Mouse (Mus musculus) yolk sac, embryonic 10.5 days (tissue): ENCODE results near the gene Alyref.
A peak's percentile ranks its signal among the peaks of the same experiment; 100 is the strongest.
"Not testable (repeated sequence)": the region's sequence is repeated elsewhere in the genome, so short reads cannot be mapped to it uniquely, and the experiment has no call there.

Source experiments
- DNase-seq: peaks from one replicate; pipeline ENCODE4 v3.0.0-alpha.2; 2017; ENCODE audit warnings: low spot score

Alyref gene

DNA sequence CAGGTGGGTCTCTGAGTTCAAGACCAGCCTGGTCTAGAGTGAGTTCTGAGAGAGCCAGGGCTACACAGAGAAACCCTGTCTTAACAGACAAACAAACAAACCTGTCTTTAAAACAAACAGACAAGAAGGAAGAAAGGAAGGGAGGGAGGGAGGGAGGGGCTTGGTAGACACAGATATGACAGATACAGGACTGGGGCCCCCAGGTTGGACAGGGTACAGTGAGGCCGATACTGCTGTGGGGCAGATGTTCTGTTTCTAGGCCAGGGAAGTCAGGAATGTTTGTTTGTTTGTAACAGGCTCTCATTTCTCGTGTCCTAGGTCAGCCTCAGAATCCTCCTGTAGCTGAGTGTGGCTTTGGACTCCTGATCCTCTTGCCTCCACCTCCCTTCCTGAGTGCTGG is 5.4 kb upstream of the Alyref start:
- no peak for DNase-seq

DNA sequence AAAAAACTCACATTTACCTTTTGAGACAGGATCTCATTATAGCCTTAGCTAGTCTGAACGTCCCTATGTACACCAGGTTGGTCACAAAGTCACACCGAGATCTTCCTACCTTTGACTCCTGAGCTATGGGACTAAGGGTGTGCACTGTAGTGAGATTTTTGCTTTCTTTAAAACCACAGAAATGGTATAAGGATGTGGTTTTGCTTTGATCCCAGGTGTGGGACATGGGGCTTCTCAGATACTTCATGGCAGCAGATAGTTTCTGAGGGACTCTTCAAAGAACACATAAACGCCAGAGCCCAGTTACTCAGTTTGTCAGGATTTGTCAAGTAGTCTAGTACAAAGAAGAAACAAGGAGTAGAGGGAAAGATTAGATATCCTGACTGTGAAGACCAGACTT is 2.6 kb upstream of the Alyref start:
- DNase-seq, result no peak

DNA sequence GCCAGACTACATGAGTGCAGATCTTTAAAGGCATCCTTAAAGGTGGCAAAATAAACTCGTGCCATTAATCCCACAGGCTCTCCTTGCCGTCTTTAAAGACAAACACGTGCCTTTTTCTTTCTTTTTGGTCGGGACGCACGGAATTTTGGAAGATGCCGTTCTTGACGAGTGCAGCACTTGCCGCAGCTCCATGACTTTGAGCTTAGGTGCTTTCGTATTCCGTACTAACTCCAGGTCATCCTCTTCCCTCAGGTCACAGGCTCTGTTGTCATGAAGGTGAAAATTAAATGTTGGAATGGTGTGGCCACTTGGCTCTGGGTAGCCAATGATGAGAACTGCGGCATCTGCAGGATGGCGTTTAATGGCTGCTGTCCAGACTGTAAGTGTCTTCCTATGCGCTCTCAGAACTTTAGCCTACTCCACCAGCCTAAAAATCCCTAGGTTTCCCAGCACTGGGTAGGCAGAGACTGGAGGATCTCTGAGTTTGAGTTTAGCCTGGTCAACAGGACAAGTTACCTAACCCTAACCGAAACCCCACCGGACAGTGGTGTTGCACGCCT is 905 bp upstream of the Alyref start:
- DNase-seq, result no peak

DNA sequence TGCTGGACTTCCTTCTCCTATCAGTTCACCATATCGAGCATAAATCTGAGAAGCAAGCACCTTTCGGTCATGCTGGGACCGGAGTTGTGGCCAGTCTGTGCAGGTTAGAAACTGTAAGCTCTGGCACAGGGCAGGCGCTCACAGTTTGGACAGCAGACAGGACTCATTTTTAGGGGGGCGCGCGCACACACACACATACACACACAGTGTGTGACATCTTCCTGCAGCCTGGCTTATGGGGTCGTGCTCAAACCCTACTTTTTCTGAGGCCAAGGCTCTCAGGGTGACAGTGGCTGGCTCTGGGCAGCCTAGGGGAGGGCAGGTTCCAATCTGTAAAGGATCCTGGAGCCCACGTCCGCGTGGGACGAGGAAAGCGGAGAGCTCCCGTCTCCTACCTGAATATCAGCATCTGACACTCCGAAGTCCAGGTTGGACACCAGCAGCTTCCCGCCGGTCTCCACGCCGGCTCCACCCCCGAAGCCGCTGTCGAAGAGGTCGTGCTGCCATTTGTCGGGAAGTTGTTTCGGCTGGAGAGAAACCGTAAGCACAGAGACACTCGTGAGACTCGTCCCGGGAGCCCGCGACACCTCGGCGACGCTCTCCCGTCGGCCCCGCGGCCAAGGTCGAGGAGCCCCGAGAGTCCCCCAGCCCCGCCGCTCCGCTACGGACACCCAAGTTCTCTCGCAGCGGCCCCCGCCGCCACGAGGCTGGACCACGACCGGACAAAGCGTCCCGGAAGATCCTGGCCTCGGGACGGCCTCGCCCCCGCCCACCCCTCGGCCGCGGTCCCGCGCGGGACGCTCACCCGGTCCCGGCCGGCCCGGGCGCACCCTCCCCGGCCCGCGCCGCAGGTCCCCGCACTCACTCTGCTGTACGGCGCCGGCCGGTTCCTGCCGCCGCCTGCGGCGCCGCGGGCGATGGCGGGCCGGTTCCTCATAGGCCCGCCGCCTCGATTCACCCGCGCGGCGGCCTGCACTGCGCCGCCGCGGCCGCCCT is 627 bp downstream of the Alyref start:
- peak; percentile 32 for DNase-seq

DNA sequence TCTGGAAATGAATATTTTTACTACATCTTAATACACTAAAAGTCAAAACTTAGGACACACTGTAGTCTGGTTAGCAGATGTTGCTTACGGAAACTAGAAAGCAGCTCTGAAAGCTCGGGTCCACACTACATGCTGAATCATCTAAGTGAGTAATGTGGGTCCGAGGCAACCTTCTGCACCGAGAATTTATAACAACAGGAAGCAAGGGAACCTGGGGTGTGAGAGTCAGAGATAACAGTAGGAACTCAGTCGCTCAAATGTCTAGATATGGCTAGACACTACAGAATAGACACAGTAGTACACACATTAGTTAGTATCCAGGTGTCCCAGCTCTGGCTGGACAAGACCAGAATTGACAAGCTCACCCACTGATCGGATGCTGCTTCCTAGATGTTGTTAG is 9.6 kb downstream of the Alyref start:
- DNase-seq, result no peak

DNA sequence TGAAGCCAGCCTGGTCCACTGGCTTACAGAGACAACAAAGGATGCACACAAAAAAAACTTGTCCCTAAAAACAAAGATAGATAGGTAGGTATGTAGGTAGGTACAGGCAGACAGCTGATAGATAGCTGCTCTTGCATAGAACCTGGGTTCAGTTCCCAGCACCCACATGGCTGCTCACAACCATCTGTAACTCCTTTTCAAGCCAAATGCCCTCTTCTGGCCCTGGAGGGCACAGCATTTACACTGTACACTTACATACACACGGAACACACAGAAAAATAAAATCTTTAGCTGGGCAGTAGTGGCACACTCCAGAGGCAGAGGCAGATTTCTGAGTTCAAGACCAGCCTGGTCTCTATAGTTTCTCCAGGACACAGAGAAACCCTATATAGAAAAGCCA is 14.2 kb downstream of the Alyref start:
- DNase-seq, result no peak

DNA sequence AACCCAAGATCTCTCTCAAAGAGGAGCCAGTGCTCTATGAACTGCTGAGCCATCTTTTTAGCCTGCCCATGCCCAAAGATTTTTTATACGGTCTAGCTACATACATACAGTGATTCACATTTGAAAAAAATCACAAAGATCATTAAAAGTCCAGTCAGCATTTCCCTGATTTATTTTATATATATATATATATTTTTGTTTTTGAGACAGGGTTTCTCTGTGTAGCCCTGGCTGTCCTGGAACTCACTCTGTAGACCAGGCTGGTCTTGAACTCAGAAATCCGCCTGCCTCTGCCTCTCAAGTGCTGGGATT is 15.2 kb downstream of the Alyref start:
- DNase-seq, result not testable (repeated sequence)

DNA sequence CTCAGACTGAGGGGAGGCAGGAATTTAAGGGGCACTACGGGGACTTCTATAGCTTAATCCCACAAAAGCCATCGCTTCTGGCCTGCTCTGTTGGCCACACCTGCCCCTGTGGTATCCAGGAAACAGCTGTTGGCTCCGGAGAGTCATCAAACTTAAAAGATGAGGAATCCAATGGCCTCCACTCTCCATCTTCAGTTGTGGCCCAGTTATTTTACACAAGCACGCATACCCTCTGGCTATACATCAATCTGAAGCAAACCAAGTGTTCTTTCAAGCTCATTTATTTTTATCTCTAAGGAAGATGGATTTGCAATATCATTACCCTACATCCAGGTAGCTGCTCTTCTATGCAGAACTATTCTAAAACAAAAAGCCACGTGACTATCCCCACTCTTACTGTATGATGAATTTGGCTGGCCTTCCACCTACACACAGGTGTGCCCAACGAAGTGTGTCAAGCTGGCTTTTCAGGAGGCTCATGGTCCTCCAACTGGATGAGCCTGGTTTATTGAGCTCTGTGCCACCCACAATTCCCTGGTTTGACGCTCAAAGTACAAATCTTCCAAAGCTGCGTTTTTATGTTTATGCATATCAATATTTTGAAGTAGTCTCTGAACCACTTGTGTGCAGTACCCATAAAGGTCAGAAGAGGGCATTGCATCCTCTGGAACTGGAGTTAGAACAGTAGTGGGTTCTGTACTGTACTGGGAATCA is 15.7 kb downstream of the Alyref start:
- DNase-seq, result no peak

DNA sequence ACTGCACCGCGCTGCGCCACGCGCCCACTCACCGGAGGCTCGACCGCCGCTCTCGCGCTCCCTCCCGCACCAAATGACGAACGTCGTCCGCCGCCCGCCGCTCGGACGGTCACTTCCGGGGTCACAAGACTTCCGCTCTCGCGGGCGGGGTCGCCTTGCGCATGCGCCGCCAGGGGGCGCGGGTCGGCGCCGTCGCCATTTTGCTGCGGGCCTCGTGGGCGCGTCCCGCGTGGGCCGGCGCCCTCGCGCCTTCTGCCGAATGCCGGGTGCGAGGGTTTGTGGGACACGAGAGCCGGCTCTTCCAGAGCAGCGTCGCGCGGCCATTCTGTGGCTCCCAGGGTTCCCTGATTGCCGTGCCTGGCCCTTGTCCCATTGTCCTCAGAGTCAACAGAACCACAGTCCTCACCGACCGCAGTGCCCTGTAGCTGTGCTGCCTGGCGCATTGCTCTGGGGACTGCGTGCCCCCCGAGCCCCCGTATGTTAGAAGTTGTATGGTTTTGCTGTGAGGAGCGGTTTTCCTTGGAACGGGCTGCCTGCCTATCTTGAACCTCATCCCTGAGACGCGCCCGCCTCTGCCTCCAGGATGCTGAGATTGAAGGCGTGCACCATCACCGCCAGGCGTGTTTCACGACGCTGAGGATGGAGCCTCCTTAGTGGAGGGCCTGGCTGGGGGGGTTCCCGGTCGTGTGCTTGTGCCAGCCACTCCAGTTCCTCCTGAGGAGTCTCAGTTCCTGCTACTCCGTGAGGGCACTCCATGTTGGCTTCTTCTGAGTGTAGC is 16.5 kb downstream of the Alyref start, which contains the start of gene Arhgdia:
Arhgdia (minus strand) TSS at position 135 of the 778 bp plus-strand sequence.
- peak; percentile 86 for DNase-seq

DNA sequence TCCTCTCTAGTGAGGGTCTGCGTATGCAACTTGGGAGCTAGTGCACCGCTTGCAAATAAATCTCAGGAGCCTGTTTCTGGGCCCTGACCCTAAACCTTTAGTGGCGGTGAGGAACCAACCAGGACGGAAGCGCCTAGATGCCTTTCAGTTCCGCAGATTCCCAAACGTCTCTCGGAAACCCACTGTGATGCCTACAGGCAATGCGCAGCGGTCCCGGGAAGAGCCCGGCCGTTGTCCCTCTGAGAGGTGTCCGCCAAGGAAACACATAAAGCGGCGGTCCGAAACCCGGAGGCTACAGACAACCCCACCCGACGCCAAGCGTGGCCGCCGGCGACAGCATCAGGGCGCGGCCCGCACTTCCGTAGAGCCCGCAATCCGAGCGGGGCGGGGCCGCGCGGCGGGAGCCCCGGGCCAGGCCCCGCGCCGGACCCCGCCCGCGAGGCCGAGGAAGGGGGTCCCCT is 17.3 kb downstream of the Alyref start:
- DNase-seq, result no peak

DNA sequence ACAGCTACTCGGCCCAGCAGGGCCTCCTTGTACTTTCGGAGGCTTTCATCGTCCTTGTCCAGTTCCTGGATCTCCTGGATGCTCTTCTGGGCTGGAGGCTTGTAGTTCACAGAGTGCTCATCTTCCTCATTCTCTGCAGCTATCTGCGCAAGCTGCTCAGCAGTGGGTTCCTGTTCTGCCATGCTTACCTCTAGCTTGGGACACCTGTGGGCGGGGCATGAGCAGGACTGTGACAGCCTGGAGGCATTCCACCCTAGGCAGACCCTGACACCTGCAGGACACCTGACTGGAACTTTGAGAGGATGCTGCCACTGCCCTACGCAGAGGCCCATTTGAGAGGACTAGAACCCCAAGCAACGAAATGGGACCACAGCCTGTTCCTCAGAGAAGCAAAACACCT is 18.0 kb downstream of the Alyref start:
- DNase-seq, result peak; percentile 56

DNA sequence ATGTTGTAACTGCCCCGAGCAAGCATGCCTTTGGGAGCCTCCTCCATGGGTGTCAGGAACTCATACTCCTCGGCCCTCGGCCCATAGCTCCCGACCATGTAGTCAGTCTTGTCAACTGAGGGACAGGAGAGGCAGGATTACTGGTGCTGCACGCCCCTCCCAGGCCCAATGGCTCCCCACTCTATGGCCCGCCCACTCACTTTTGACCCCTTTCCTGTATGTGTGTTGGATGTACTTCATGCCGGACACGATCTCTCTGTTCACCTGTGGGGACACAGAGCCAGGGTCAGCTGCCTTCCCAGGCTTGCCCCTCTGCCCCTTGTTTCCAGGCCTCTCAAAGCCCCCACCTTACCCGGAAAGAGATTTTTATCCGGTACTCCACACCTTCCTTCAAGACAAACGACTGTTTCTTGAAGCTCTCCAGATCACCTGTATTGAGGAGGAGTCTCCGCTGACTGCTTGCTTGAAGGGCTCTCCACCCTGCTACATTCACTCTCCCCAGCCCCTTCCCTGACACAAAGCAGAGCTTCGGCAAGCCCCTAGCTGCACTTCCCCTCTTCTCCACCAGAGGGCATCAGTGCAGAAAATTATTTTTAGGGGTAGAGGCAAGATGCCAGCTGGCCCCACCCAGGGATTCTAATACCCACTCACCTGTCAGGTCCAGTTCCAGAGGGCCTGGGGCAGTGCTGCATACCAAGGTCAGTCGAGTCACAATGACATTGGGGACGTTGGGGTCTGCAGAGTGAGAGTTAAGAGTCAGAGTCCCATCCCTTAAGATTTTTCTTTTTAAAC is 18.7 kb downstream of the Alyref start:
- DNase-seq, result peak; percentile 74

DNA sequence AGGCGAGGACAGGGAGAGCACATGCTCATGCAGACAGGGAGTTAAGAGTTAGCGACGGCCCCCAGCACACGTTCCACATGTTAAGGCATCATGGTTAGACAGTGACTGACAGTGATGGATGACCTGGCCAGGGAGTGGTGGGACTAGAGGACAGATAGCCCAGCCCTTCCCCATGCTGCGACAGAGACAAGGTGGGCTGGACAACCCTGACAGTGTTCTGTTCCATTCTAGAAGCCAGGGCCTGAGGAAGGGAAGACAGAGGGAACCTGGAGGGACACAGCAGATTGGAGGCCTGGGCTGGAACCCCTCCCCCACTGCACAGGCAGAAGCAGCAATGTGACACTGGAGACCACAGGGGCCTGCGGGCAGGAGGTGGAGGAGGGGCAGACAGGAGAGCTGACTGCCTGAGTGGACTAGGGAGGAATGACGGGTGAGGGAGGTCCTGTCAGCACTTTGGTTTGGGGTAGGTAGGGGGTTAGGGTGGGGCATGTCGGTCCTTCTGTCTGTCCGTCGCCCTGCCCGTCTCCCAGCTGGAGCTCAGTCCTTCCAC is 19.4 kb downstream of the Alyref start:
- DNase-seq, result peak; percentile 24

DNA sequence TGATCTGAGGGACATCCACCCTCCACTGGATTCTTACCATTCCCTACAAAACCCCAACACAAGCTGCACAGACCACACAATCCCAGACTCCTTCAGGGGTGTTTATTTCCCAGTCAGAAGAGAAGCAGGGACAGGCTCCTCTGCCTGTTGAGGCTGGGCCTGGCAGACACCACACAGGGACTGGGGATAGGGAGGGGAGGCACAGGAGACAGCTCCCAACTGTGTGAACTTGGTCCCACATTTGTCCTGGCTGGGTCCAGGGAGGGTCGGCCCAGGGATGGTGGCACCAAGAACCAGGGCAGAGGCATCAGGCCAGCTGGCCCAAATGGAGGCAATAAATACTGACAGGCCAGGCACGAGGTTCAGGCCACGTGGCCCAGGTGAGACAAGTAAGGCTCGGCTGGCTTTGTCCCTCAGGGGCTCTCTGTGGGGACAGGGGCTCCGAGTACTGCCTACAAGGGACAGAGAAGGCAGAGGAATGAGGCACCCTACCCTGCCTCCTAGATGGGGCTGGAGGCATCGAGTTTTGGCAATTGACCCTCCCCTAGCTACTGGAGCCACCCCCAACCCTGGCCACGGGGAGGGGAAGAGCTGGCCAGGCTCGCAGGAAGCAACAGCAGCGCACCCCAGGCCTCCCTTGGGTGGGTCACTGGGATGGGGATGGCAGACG is 20.0 kb downstream of the Alyref start:
- no peak for DNase-seq

DNA sequence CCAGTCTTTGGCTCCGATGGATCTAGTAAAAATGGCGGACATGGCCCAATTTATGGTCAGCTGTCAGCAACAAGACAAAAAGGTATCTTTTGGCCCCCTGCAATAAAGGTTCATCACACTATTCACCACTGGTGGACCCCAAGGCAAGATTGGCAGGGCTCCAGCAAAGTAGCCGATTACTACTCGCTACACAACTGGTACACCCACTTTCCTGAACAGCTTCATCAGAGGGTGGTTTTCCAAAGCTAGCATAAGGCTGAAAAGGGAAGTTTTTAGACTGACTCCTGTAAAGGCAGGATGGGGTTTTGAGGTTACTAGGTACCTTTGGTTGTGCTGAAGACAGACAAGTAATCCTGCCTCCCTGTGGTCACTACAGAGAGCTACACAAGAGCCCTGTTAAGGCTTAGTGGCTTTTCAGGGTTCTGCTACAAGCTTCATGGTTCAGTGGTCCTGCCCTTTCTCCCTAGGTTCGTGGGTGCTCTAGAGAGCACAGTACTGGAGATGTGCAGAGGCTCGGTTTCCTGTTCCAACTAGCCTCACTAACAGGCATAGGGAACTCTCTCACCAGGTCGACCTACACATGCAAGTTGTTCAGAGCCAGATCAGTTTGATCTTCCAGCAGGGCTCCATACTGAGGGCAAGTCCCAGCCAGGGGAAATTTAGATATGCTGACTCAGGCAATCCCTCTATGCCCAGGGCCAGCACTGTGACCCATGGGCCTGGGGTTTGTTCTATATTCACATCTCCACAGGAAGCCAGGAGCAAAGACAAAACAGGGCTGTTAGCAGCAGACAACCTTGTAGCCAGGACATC is 20.7 kb downstream of the Alyref start:
- DNase-seq, result peak; percentile 41

DNA sequence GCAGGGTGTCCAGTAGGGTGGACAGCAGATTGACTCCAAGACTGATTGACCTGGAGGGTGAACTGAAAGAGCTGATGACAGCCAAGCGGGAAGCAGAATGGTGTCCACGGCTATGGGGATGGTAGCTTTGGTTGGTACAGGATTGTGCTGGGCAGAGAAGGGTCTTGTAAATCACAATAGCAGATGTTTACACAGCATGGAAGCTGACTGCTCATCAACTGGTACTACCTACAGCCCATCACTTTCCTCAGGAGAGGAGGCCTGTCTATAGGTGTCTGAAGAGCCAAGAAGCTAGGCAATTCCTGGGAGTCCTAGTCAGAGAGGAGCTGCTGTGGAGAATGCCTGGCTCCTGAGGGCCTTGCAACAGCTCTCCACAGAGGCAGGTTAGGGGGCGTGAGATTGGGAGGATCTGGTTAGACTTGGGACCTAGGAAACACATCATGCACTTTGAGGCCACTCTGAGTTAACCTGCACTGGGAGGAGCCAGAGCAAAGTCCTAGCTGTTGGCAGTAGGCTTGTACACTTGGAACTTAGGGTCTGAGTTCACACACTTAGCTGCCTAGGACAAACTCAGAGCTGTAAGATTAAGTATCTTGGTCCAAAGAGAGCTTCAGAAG is 21.7 kb downstream of the Alyref start:
- DNase-seq, result peak; percentile 87

DNA sequence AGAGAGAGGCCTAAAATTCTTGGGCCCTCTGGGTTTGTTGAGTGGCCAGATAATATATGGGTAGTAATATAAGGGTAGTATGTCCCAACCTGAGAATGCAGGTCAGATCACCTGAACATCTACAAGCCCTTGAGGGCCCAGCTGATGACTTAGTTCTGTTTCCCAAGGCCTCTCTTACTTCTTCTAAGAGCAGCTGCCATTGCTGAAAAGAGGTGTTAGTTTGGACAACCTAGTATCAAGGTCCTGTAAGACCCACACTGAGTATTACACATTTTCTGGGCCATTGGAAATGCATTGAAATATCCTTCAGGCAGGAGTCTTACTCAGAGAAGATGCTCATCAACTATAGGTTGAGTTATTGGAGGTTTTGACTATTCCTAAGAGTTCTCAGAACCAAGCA is 22.2 kb downstream of the Alyref start:
- DNase-seq, result no peak

DNA sequence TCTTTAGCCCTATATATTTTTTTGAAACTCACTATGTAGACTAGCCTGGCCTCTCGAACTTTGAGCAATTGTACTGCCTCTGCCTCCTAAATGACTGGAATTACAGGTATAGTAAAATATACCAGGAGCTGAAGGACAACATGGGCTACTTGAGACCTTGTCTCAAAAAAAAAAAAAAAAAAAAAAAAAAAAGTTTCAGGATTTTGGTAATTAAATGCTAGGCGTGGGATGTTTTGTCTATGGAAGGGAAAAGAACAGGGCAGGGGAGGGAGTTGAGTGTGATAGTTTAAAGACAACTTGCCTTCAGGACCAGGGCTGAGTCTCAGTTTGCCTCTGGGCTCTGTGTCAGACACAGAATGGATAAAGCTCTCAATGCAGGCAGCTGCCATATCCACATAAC is 23.1 kb downstream of the Alyref start:
- no peak for DNase-seq

DNA sequence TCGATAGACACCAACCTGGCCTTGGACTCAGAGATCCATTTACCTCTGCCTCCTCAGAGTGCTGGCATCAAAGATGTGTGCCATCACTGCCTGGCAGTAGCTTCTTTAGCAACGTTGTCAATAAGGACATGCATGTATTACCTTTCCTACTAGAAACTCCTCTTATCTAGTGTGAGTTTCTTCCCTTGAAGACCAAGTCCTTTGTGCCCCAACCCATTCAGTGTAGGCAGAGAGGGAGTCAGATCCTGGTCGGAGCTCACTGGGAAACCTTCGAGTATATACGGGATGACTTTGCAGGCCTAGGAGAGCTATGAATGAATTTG is 23.9 kb downstream of the Alyref start:
- no peak for DNase-seq
